Mouse (Mus musculus): ENCODE data around the gene Stard13. TPM values are rescaled to one million over a fixed set of nuclear protein-coding genes. Genes with fewer than 3 reads are reported as not detected.

Gene Stard13
- total RNA-seq, 1 experiment, result 6.8 TPM

GRCm38 (mm10) chr5:151173774-151174173 lies 59.9 kb downstream of the Stard13 start:
- Histone ChIP-seq H3K9me3 (ENCODE audit: control insufficient read depth, insufficient read depth, low read depth, low read length) (no peaks in the 10 kb centered on the region), H3K36me3 (ENCODE audit: control insufficient read depth, insufficient read depth, low read length, poor library complexity, severe bottlenecking) (no peaks in the 10 kb centered on the region), H3K9ac (ENCODE audit: insufficient read depth, low read depth, low read length, poor library complexity, severe bottlenecking) (no peak overlapping the region), H3K4me1 (ENCODE audit: control insufficient read depth in 2 of 2, insufficient read depth in 2 of 2, low read length in 2 of 2, poor library complexity in 1 of 2) (no peaks in the 10 kb centered on the region), H3K27ac (ENCODE audit: insufficient read depth, low read depth, low read length, poor library complexity, severe bottlenecking) (no peak overlapping the region), H3K4me3 (ENCODE audit: insufficient read depth in 1 of 2, low read depth in 1 of 2, low read length in 2 of 2, poor library complexity in 1 of 2, severe bottlenecking in 1 of 2) (no peak overlapping the region)
- no peak for DNase-seq (ENCODE audit: low read depth, low spot score)
- in situ Hi-C loops (cut with MboI; ENCODE audit: low sequenced_read_pairs in 2 of 2, unreplicated experiment in 2 of 2), result no loop called here
- TF ChIP-seq ZNF384 (IDR thresholded peaks at IDR 0.05; ENCODE audit: low read depth, low read length) (no peak), HCFC1 (IDR thresholded peaks at IDR 0.05; ENCODE audit: borderline replicate concordance, insufficient read depth, low read length) (no peak), CHD2 (IDR thresholded peaks at IDR 0.05; ENCODE audit: low read depth, low read length) (no peak), MAFK (IDR thresholded peaks at IDR 0.05; ENCODE audit: insufficient read depth, low read depth, low read length) (no peak), ZC3H11A (IDR thresholded peaks at IDR 0.05; ENCODE audit: borderline replicate concordance, low read depth, low read length) (no peak)

GRCm38 (mm10) chr5:151170168-151170750 lies 63.4 kb downstream of the Stard13 start:
- no peak overlapping the region for H3K9ac ChIP-seq (ENCODE audit: insufficient read depth, low read depth, low read length, poor library complexity, severe bottlenecking)
- H3K4me3 ChIP-seq (ENCODE audit: insufficient read depth in 1 of 2, low read depth in 1 of 2, low read length in 2 of 2, poor library complexity in 1 of 2, severe bottlenecking in 1 of 2), result no peak overlapping the region
- TF ChIP-seq CHD2 (IDR thresholded peaks at IDR 0.05; ENCODE audit: low read depth, low read length), result no peak
- TF ChIP-seq ZC3H11A (IDR thresholded peaks at IDR 0.05; ENCODE audit: borderline replicate concordance, low read depth, low read length), result no peak
- TF ChIP-seq ZNF384 (IDR thresholded peaks at IDR 0.05; ENCODE audit: low read depth, low read length), result no peak
- TF ChIP-seq MAFK (IDR thresholded peaks at IDR 0.05; ENCODE audit: insufficient read depth, low read depth, low read length), result no peak
- no peak for TF ChIP-seq HCFC1 (IDR thresholded peaks at IDR 0.05; ENCODE audit: borderline replicate concordance, insufficient read depth, low read length)
- in situ Hi-C loops (cut with MboI; ENCODE audit: low sequenced_read_pairs in 2 of 2, unreplicated experiment in 2 of 2), result no loop called here
- no peaks in the 10 kb centered on the region for H3K4me1 ChIP-seq (ENCODE audit: control insufficient read depth in 2 of 2, insufficient read depth in 2 of 2, low read length in 2 of 2, poor library complexity in 1 of 2)
- H3K9me3 ChIP-seq (ENCODE audit: control insufficient read depth, insufficient read depth, low read depth, low read length), result no peaks in the 10 kb centered on the region
- DNase-seq (ENCODE audit: low read depth, low spot score), result no peak
- no peak overlapping the region for H3K27ac ChIP-seq (ENCODE audit: insufficient read depth, low read depth, low read length, poor library complexity, severe bottlenecking)
- no peaks in the 10 kb centered on the region for H3K36me3 ChIP-seq (ENCODE audit: control insufficient read depth, insufficient read depth, low read length, poor library complexity, severe bottlenecking)

DNA sequence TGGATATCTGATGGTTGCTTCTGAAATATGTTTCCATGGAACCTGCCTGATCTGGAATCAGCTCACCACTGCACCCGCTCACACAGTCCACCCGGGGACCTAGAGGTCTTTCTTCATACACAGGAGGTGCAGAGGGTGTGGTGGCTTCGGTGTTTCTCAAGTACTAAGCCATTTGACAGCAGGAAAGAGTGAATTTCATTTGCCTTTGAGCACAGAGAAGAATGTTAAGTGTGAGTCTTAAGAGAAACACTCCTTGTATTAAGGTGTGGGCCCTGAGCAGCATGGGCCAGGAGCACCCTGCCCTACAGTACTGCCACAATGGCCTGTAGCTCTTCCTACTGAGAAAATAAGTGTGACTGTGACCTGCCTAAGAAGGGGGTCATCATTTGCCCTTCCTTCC lies 65.4 kb downstream of the Stard13 start:
- in situ Hi-C loops (cut with MboI; ENCODE audit: low sequenced_read_pairs in 2 of 2, unreplicated experiment in 2 of 2), result no loop called here
- no peak overlapping the region for H3K27ac ChIP-seq (ENCODE audit: insufficient read depth, low read depth, low read length, poor library complexity, severe bottlenecking)
- H3K36me3 ChIP-seq (ENCODE audit: control insufficient read depth, insufficient read depth, low read length, poor library complexity, severe bottlenecking), result no peaks in the 10 kb centered on the region
- H3K4me1 ChIP-seq (ENCODE audit: control insufficient read depth in 2 of 2, insufficient read depth in 2 of 2, low read length in 2 of 2, poor library complexity in 1 of 2), result no peaks in the 10 kb centered on the region
- no peak overlapping the region for H3K9ac ChIP-seq (ENCODE audit: insufficient read depth, low read depth, low read length, poor library complexity, severe bottlenecking)
- no peak overlapping the region for H3K4me3 ChIP-seq (ENCODE audit: insufficient read depth in 1 of 2, low read depth in 1 of 2, low read length in 2 of 2, poor library complexity in 1 of 2, severe bottlenecking in 1 of 2)
- H3K9me3 ChIP-seq (ENCODE audit: control insufficient read depth, insufficient read depth, low read depth, low read length), result no peaks in the 10 kb centered on the region
- no peak for TF ChIP-seq CHD2 (IDR thresholded peaks at IDR 0.05; ENCODE audit: low read depth, low read length)
- no peak for TF ChIP-seq HCFC1 (IDR thresholded peaks at IDR 0.05; ENCODE audit: borderline replicate concordance, insufficient read depth, low read length)
- TF ChIP-seq MAFK (IDR thresholded peaks at IDR 0.05; ENCODE audit: insufficient read depth, low read depth, low read length), result no peak
- no peak for TF ChIP-seq ZC3H11A (IDR thresholded peaks at IDR 0.05; ENCODE audit: borderline replicate concordance, low read depth, low read length)
- TF ChIP-seq ZNF384 (IDR thresholded peaks at IDR 0.05; ENCODE audit: low read depth, low read length), result no peak
- DNase-seq (ENCODE audit: low read depth, low spot score), result no peak

DNA sequence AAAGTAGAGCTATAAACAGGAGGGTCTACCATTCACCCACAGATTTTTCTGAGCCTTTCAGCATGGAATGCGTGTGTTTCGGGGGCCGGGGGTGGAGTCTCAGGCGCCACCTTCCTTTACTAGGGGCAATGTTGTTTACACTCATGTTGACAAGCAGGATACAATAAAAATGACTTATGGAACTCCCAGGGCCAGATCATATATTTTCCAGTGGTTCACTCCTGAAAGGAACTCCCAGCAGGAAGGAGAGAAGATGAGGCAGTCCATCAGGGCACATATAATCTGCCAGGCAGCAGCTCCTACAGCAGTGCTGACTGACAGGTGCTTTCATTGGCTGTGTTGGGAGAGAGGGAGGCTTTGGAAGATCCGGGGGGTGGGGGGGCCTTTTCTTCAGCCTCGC lies 66.0 kb downstream of the Stard13 start:
- Histone ChIP-seq H3K9me3 (ENCODE audit: control insufficient read depth, insufficient read depth, low read depth, low read length) (no peaks in the 10 kb centered on the region), H3K9ac (ENCODE audit: insufficient read depth, low read depth, low read length, poor library complexity, severe bottlenecking) (no peak overlapping the region), H3K4me1 (ENCODE audit: control insufficient read depth in 2 of 2, insufficient read depth in 2 of 2, low read length in 2 of 2, poor library complexity in 1 of 2) (no peaks in the 10 kb centered on the region), H3K27ac (ENCODE audit: insufficient read depth, low read depth, low read length, poor library complexity, severe bottlenecking) (no peak overlapping the region), H3K4me3 (ENCODE audit: insufficient read depth in 1 of 2, low read depth in 1 of 2, low read length in 2 of 2, poor library complexity in 1 of 2, severe bottlenecking in 1 of 2) (no peak overlapping the region), H3K36me3 (ENCODE audit: control insufficient read depth, insufficient read depth, low read length, poor library complexity, severe bottlenecking) (no peaks in the 10 kb centered on the region)
- in situ Hi-C loops (cut with MboI; ENCODE audit: low sequenced_read_pairs in 2 of 2, unreplicated experiment in 2 of 2), result no loop called here
- no peak for TF ChIP-seq MAFK (IDR thresholded peaks at IDR 0.05; ENCODE audit: insufficient read depth, low read depth, low read length)
- TF ChIP-seq ZNF384 (IDR thresholded peaks at IDR 0.05; ENCODE audit: low read depth, low read length), result no peak
- no peak for TF ChIP-seq ZC3H11A (IDR thresholded peaks at IDR 0.05; ENCODE audit: borderline replicate concordance, low read depth, low read length)
- no peak for TF ChIP-seq CHD2 (IDR thresholded peaks at IDR 0.05; ENCODE audit: low read depth, low read length)
- no peak for TF ChIP-seq HCFC1 (IDR thresholded peaks at IDR 0.05; ENCODE audit: borderline replicate concordance, insufficient read depth, low read length)
- no peak for DNase-seq (ENCODE audit: low read depth, low spot score)

All from ES-E14 (cell line).